Mouse (Mus musculus): ENCODE results near the gene Gm28047.

The Gm28047 gene

GRCm38 (mm10) chr15:102501084-102501814 lies 123.6 kb downstream of the Gm28047 start:
- in situ Hi-C loops (cut with MboI; ENCODE audit: low sequenced_read_pairs), result no loop called here

GRCm38 (mm10) chr15:102500479-102500878 lies 124.4 kb downstream of the Gm28047 start:
- in situ Hi-C loops (cut with MboI; ENCODE audit: low sequenced_read_pairs), result no loop called here

- in situ Hi-C loops (cut with MboI; ENCODE audit: low sequenced_read_pairs), result no loop called here
Observed at GRCm38 (mm10) chr15:102499851-102500250, 125.0 kb downstream of the Gm28047 start.

- in situ Hi-C loops (cut with MboI; ENCODE audit: low sequenced_read_pairs), result no loop called here
Observed at GRCm38 (mm10) chr15:102499370-102499769, 125.5 kb downstream of the Gm28047 start.

GRCm38 (mm10) chr15:102498322-102498721 lies 126.5 kb downstream of the Gm28047 start:
- in situ Hi-C loops (cut with MboI; ENCODE audit: low sequenced_read_pairs), result no loop called here

GRCm38 (mm10) chr15:102487664-102488063 lies 137.2 kb downstream of the Gm28047 start:
- in situ Hi-C loops (cut with MboI; ENCODE audit: low sequenced_read_pairs), result no loop called here

GRCm38 (mm10) chr15:102485853-102486252 lies 139.0 kb downstream of the Gm28047 start:
- in situ Hi-C loops (cut with MboI; ENCODE audit: low sequenced_read_pairs), result no loop called here

- in situ Hi-C loops (cut with MboI; ENCODE audit: low sequenced_read_pairs), result no loop called here
Observed at GRCm38 (mm10) chr15:102483136-102483535, 141.7 kb downstream of the Gm28047 start.

GRCm38 (mm10) chr15:102474520-102474919 lies 150.3 kb downstream of the Gm28047 start:
- in situ Hi-C loops (cut with MboI; ENCODE audit: low sequenced_read_pairs), result no loop called here
